Mouse (Mus musculus) neural tube, embryonic 11.5 days (tissue): ENCODE results near the gene Cenpm. TPM values are rescaled to one million over a fixed set of nuclear protein-coding genes. Genes with fewer than 3 reads are reported as not detected.

Experiments used
- ATAC-seq: fragments of 200-750 bp; cut with Nextera tagmentation; 2 replicates; pipeline ENCODE4 v1.8.0; 2017; ENCODE audit warnings: moderate number of reproducible peaks, mild to moderate bottlenecking, moderate TSS enrichment, moderate library complexity; ENCODE audit not compliant: insufficient read depth, low FRiP score, low TSS enrichment
- DNase-seq: peaks from one replicate; pipeline ENCODE4 v3.0.0-alpha.2; 2015; ENCODE audit warnings: low spot score
- H3K27ac ChIP-seq: fragments of 300-500 bp; sonication (generic); 2 replicates; pipeline ENCODE4 v1.5.1; 2014; ENCODE audit warnings: low read depth, mild to moderate bottlenecking, low read length
- H3K27me3 ChIP-seq: fragments of 300-500 bp; sonication (generic); 2 replicates; pipeline ENCODE4 v1.6.1; 2014; ENCODE audit warnings: mild to moderate bottlenecking, low read length, mixed read lengths; ENCODE audit not compliant: control insufficient read depth, insufficient read depth
- H3K36me3 ChIP-seq: fragments of 300-500 bp; sonication (generic); 2 replicates; pipeline ENCODE4 v1.6.1; 2014; ENCODE audit warnings: mild to moderate bottlenecking, low read length, moderate library complexity, mixed read lengths; ENCODE audit not compliant: control insufficient read depth, insufficient read depth
- H3K4me1 ChIP-seq: fragments of 300-500 bp; sonication (generic); 2 replicates; pipeline ENCODE4 v1.6.1; 2014; ENCODE audit warnings: low read length, mixed read lengths; ENCODE audit not compliant: control insufficient read depth, insufficient read depth
- H3K4me2 ChIP-seq: fragments of 300-500 bp; sonication (generic); 2 replicates; pipeline ENCODE4 v1.6.1; 2014; ENCODE audit warnings: low read depth, mild to moderate bottlenecking, moderate library complexity
- H3K4me3 ChIP-seq: fragments of 300-500 bp; sonication (generic); 2 replicates; pipeline ENCODE4 v1.5.1; 2014; ENCODE audit warnings: low read depth, low read length
- H3K9ac ChIP-seq: fragments of 300-500 bp; sonication (generic); 2 replicates; pipeline ENCODE4 v1.6.1; 2014; ENCODE audit warnings: mild to moderate bottlenecking, low read length
- H3K9me3 ChIP-seq: fragments of 300-500 bp; sonication (generic); 2 replicates; pipeline ENCODE4 v1.6.1; 2016; ENCODE audit warnings: low read length; ENCODE audit not compliant: control insufficient read depth
- WGBS: fragments of 180-500 bp; shearing (Covaris S2); extraction: QIAGEN DNeasy Blood & Tissue Kit; methylation state at CpG from one replicate; pipeline ENCODE4 v1.1.7; 2014; 5-methylcytosine and 5-hydroxymethylcytosine counted together
- polyA plus RNA-seq: library from polyadenylated mRNA; unstranded; fragments of >200 nt; fragmentation: Nextera tagmentation; extraction: Ambion mirVana; gene quantifications from 2 replicates; pipeline ENCODE4 v1.2.1, GENCODE M21; 2014

Gene Cenpm
- polyA plus RNA-seq, 1 experiment from 2014 or later: 64.4 TPM

DNA sequence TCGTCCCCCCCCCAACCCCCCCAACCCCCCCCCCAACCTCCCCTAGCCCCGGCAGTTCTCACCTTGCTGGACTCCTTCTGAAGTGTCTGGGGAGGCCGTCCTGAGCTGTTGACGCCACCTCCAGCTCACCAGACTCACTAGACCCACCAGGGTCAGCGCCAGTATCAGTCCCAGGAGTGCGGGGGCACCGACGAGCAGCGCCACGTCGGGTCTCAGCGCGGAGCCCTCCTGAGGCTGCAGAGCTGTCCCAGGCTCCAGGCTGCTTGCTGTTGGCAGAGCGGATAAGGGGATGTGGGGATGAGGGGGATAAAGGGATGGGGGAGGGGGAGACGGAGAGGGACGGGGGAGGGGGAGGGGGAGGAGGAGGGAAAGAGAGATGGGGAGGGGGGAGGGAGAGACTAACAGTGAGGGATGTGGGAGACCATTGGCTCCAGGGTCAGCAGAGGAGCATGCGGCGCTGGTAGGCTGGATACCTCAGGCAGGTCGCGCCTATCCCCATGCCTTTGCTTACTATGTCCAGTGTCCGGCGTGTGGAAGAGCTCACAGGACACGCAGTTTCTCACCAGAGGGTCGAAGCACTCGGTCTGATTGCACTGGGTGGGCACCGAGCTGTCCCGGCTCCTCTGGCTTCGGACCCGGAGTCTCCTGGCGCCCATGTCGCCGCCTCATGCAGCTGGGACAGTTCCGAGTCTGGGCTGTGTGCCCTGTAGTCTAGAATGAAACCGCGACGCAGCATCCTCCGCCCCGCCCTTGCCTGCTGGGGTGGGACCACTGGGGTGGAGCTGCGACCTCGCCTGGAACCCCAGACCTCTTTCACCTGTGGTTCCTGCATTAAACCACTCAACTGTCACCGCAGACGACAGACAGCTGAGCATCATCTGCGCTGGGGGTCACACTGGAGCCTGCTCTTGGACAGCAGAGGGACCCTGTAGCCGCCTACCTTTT lies 20.6 kb downstream of the Cenpm start, which contains the start of gene Tnfrsf13c:
Gene Tnfrsf13c, minus strand, starts transcription at position 713 of the 945 bp plus-strand sequence.
- peaks cover 17% of the 10 kb centered on the region for H3K27me3 ChIP-seq
- DNase-seq: no peak
- H3K4me2 ChIP-seq: peak within 1 kb of the TSS; percentile 66

DNA sequence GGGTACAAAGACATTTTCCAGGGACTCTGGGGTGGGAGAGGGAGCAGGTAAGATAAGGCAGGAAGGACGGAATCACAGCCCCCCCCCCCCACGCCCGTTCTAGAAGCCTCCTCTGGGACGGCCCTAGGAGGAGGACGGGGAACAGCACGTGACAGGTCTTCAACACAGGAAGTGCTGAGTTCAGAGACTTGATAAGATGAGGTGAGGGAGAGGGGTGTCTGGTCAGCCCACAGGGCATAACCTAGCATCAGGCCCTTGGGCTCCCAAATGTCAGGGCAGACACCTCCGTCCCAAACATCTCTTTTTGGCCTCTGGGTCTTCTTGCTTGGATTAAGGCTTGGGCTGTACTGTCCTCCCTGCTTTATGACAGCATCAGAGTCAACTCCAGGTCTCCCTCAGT lies 21.3 kb downstream of the Cenpm start:
- Histone ChIP-seq H3K4me3 (no peak overlapping the region), H3K9me3 (no peaks in the 10 kb centered on the region), H3K36me3 (no peaks in the 10 kb centered on the region), H3K27ac (no peak overlapping the region), H3K27me3 (peaks cover 17% of the 10 kb centered on the region), H3K4me2 (no peak overlapping the region), H3K4me1 (peaks cover 7% of the 10 kb centered on the region), H3K9ac (no peak overlapping the region)
- DNase-seq (no peak), ATAC-seq (no peak)
- WGBS: 38% methylated on average over 7 of the region's 7 CpGs

More for the DNA sequence above, 20.6 kb downstream of the Cenpm start, which contains the start of gene Tnfrsf13c:
- ATAC-seq: no peak
- no peaks in the 10 kb centered on the region for H3K9me3 ChIP-seq
- peak within 1 kb of the TSS; percentile 27 for H3K4me3 ChIP-seq
- peak within 1 kb of the TSS; percentile 29 for H3K9ac ChIP-seq
- H3K27ac ChIP-seq: no peak within 1 kb of the TSS
- 1% methylated on average over 37 of the region's 44 CpGs for WGBS
- H3K4me1 ChIP-seq: peaks cover 7% of the 10 kb centered on the region
- no peaks in the 10 kb centered on the region for H3K36me3 ChIP-seq

DNA sequence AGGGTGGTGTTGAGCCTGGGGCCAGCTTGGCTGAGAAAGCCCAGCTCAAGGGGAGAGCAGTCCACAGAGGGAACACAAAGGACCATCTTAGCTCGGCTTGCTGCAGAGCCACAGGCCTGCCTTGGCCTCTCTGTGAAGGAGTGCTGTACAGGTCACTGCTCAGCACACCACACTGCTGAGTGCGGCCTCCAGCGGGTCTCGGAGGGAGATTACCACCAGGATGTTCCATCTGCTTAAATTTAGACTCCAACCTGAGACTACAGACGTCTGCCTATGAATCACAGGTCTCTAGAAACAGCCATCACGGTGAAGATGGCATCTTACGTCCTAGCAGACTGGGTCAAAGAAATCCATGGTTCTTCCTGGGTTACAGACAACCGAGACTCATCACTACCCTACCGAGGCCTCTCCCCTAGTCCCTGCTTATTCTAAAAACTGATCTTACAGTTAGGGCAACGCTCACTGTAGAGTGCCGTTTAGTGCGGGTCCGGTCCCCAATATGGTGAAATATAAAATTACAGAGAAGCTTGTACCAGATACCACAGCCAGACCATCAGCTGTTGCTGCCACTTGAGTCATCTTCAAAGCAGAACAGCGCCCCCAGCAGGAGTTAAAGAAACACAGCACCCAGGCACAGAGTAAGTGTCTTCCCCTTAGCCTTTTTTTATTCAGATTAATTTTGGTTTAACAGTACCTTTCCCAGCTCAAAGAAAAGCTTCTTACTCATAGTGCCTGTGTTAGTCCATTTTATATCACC lies 23.3 kb downstream of the Cenpm start:
- peaks cover 17% of the 10 kb centered on the region for H3K27me3 ChIP-seq
- H3K4me2 ChIP-seq: no peak overlapping the region
- H3K9ac ChIP-seq: no peak overlapping the region
- whole genome bisulfite sequencing: 69% methylated on average over 14 of the region's 14 CpGs
- H3K4me1 ChIP-seq: peaks cover 7% of the 10 kb centered on the region
- no peak overlapping the region for H3K4me3 ChIP-seq
- H3K9me3 ChIP-seq: no peaks in the 10 kb centered on the region
- H3K27ac ChIP-seq: no peak overlapping the region
- DNase-seq: no peak
- ATAC-seq: no peak
- H3K36me3 ChIP-seq: no peaks in the 10 kb centered on the region

DNA sequence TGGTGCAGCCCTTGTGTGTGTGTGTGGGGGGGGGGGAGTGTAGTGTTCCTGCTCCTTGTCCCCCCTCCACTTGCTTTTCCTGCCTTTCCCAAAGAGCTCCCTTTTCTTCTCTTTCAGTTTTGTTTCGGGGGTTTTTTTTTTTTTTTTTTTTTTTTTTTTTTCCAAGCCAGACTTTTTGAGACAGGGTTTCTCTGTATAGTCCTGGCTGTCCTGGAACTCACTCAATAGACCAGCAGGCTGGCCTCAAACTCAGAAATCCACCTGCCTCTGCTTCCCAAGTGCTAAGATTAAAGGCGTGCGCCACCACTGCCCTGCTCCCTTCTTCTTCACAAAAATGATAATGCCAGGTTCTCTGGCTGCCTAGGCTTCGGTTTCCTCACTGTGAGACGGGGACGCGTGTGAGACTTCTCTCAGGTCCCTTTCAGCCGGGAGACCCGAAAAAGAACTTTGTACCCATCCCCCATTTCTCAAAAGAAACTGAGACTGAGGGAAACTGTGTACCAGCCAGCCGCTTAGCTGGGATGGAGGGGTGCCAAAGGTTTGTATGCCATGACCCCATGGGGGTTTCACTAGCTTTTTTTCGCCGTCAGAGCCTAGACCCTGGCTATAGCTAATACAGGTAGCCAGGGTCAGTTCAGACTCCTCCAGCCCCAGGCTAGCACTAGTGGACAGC lies 24.4 kb downstream of the Cenpm start:
- H3K27me3 ChIP-seq: peaks cover 19% of the 10 kb centered on the region
- no peak for ATAC-seq
- H3K4me1 ChIP-seq: peaks cover 7% of the 10 kb centered on the region
- no peaks in the 10 kb centered on the region for H3K9me3 ChIP-seq
- no peak overlapping the region for H3K4me2 ChIP-seq
- no peak overlapping the region for H3K4me3 ChIP-seq
- 68% methylated on average over 12 of the region's 12 CpGs for WGBS
- no peak for DNase-seq
- no peak overlapping the region for H3K27ac ChIP-seq
- H3K9ac ChIP-seq: no peak overlapping the region
- no peaks in the 10 kb centered on the region for H3K36me3 ChIP-seq

DNA sequence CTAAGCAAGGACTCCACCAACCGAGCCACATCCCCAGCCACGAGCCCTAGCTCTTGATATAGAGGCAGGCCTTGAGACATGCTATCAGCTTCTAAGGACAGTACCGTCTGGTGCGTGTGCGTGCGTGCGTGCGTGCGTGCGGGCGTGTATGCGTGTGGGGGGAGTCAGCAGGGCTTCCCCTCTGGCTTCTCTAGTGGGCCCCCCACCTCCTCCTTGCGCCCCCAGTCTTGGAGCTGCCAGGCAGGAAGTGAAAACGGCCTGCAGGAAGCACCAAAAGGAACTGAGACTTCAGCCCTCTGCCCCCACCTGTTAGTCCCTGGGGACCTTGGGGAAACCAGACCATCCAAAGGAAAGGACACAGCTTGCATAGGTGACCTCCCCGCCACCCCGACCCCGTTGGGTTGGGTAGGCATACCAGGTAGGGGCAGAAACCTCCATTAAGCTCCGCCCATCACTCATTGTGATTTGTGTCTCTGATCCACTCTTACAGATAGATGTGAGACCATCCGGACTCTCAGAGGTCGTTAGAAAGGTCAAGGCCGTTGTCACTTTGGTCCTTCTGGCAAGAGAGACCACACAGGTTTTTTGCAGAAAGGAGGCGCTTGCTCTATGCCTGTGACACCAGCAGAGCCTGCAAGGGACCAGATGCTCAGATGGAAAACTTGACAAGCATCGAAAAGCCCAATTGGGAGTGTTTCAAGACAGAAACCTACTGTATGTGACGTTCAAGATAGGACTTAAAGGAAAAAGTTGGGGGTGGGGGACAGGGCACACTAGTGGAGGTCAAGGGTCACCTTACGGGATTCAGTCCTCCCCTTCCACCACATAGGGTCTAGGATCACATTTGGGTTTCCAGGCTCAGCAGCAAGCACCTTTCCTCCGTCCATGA lies 25.5 kb downstream of the Cenpm start:
- WGBS: 76% methylated on average over 26 of the region's 26 CpGs

DNA sequence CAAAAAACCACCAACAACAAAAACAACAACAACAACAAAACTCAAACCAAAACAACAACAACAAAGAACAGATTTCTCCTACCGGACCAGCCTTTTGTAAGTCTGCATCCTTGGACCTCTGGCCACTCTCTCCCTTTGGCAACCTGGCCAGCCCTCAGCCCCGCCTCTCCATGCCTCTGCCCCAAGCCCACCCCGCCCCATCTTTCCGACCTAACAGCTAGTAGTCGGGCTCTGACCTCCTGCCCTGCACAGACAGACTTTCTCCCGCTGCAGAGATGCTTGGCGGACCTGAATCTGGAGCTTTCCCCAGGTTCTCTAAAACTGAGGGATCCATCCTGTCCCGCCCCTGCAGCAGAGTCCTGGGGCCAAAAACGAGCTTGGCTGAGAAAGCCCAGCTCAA lies 26.6 kb downstream of the Cenpm start:
- no peak overlapping the region for H3K4me2 ChIP-seq
- H3K4me3 ChIP-seq: no peak overlapping the region
- ATAC-seq: no peak
- no peak overlapping the region for H3K27ac ChIP-seq
- no peaks in the 10 kb centered on the region for H3K9me3 ChIP-seq
- no peak overlapping the region for H3K9ac ChIP-seq
- DNase-seq: no peak
- H3K27me3 ChIP-seq: peaks cover 21% of the 10 kb centered on the region
- H3K4me1 ChIP-seq: no peaks in the 10 kb centered on the region
- H3K36me3 ChIP-seq: no peaks in the 10 kb centered on the region
- WGBS: 33% methylated on average over 9 of the region's 9 CpGs

More for the DNA sequence above, 25.5 kb downstream of the Cenpm start:
- no peak overlapping the region for H3K4me3 ChIP-seq
- no peaks in the 10 kb centered on the region for H3K9me3 ChIP-seq
- no peak overlapping the region for H3K27ac ChIP-seq
- DNase-seq (no peak), ATAC-seq (no peak)
- no peak overlapping the region for H3K9ac ChIP-seq
- no peaks in the 10 kb centered on the region for H3K36me3 ChIP-seq
- H3K4me1 ChIP-seq: peaks cover 1% of the 10 kb centered on the region
- H3K4me2 ChIP-seq: no peak overlapping the region
- peaks cover 16% of the 10 kb centered on the region for H3K27me3 ChIP-seq

DNA sequence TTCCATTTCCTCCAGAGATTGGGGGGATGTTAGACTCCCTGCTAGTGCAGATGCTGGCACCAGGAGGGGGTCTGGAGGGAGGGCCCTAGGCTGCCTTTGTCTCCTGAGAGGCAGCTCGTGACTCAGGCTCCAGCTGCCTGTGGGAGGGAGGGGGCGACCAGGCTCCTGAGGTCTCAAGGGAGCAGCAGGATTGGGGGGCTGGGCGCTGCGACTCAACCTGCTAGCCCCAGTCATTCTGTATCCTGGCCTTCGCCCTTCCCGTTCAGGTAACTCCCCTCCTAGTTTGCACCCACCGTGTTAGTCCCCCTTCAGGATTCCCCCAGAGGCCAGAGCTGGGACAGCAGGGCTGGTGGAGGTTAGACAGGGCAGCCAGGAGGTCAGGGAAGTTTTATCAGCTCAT lies 27.5 kb downstream of the Cenpm start:
- no peak overlapping the region for H3K4me3 ChIP-seq
- WGBS: 9% methylated on average over 7 of the region's 7 CpGs
- H3K4me2 ChIP-seq: no peak overlapping the region
- DNase-seq: no peak
- ATAC-seq: no peak
- H3K27me3 ChIP-seq: peaks cover 28% of the 10 kb centered on the region
- H3K27ac ChIP-seq: no peak overlapping the region
- no peak overlapping the region for H3K9ac ChIP-seq
- no peaks in the 10 kb centered on the region for H3K9me3 ChIP-seq
- H3K4me1 ChIP-seq: peaks cover 7% of the 10 kb centered on the region
- H3K36me3 ChIP-seq: no peaks in the 10 kb centered on the region
